Mouse (Mus musculus): Measurements from ENCODE around the gene Gm7137. TPM values are rescaled to one million over a fixed set of nuclear protein-coding genes. Genes with fewer than 3 reads are reported as not detected.

Gene Gm7137
- total RNA-seq (2023), result not detected

DNA sequence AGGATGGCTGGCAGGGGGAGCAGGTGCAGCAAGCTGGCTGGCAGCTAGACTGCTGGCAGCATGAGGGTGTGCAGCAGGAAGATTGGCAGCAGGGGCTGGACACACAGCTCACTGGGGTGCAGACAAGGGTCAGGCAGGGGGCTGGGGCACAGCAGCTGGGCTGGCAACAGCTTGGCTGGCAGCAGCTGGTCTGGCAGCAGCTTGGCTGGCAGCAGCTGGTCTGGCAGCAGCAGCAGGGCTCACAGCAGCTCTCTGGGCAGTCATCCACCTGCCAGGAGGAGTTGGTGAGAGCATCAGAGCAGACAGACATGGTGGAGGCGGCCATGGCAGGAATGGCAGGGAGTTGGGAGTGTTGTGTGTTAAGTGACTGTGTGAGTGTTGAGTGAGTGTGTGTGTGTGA lies at the start of gene Gm7137:
Gene Gm7137, minus strand, starts transcription at position 325 of the 400 bp plus-strand sequence.

DNA sequence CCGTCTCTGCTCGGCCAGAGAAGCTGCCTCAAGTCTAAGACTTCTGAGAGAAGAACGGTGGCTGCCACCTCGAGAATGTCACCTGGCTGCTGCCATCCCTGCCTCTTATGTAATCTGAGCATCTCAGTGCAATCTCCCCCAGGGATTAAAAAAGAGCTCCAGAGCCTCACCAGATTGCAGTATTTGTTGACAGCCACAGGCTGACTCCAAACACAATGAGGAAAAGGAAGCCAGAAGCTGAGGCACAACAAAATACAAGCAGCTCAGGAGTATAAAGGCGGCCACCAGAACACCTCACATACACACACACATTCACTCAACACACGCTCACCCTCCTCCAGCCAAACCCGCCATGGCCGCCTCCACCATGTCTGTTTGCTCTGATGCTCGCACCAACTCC lies 47.6 kb upstream of the Gm7137 start, which contains the start of gene Krtap10-10:
Gene Krtap10-10, plus strand, starts transcription at position 301 of the 400 bp plus-strand sequence.

DNA sequence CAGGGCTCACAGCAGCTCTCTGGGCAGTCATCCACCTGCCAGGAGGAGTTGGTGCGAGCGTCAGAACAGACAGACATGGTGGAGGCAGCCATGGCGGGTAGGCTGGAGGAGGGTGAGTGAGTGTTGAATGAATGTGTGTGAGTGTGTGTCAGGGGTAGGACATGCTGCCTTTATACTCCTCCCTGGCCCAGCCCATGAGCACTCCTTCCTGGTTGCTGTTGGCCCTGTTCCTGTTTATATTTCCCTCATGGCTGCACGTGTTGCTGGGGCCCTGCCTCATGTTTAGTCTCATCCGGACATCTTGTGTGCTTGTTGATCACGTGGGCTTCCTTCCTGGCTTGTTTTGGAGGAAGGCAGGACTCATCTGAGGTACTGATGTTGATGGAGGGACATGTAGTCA lies 39.0 kb upstream of the Gm7137 start, which contains the start of gene Krtap10-4:
Gene Krtap10-4, minus strand, starts transcription at position 145 of the 400 bp plus-strand sequence.

DNA sequence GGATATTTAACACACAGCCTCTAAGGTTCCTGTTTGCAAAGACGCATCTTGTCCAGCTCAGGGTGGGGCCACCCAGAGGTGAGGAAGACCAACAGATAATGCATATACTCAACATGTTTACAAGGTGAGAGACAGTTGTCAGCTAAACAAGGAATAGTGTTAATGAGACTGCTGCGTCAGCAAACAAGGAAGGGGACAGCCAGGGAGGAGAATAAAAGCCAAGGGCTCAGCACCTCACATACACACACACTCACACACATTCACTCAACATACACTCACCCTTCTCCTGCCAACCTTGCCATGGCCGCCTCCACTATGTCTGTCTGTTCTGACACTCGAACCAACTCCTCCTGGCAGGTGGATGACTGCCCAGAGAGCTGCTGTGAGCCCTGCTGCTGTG lies 26.4 kb upstream of the Gm7137 start, which contains the start of gene Gm2696:
Gene Gm2696, plus strand, starts transcription at position 301 of the 400 bp plus-strand sequence.

DNA sequence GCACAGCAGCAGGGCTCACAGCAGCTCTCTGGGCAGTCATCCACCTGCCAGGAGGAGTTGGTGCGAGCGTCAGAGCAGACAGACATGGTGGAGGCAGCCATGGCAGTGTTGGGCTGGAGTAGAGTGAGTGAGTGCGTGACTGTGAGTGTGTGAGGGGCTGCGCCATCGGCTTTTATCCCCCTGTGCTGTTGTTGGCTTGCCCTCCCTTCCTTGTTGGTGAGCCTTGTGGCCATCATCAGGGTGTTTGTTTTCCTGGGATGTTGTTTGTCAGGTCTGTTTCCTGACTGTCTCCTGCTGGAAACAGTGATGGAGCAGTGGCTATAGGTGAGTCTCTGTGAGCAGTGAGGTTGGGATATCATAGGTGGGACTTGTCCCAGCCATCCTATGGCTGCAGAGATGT lies 23.7 kb upstream of the Gm7137 start, which contains the start of gene Gm9507:
Gene Gm9507, minus strand, starts transcription at position 101 of the 400 bp plus-strand sequence.

DNA sequence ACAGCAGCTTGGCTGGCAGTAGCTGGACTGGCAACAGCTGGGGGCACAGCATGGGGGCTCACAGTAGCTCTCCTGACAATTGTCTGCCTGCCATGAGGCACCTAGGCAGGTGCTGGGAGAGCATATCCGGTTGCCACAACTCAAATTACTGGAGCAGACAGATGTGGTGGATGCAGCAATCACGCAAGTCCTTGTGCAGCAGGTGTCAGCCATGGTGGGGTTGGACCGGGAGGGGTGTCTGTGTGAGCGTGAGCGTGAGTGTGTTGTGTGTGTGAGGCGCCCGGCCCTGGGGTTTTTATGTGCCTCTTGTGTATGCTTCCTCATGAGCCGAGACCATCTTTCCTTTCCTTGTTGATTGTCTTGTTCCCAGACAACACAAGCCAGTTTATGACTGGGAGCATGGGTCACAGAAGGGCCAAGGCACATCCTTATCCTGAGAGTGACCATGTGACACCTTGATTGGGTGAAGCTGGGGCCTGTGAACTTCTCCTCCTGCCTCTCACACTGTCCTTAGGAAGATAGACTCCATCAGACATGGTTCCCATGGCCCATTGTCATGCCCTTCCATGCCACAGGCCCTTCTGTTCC lies 11.0 kb upstream of the Gm7137 start, which contains the start of gene Gm19668:
Gene Gm19668, minus strand, starts transcription at position 213 of the 588 bp plus-strand sequence.

DNA sequence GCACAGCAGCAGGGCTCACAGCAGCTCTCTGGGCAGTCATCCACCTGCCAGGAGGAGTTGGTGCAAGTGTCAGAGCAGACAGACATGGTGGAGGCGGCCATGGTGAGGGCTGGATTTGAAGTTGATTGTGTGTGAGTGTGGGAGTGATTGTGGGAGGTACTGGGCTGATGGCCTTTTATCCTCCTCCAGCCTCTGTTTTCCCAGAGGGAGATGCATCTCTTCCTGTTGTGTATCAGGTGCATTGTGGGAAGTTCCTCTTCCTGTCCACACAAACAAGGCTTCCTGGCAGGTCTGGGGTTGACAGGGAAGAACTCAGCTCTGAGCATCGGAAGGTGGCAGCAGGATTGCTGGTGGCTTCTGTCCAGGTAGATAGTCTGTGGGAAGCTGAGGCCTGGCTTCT lies 7.0 kb upstream of the Gm7137 start, which contains the start of gene Gm9639:
Gene Gm9639, minus strand, starts transcription at position 101 of the 400 bp plus-strand sequence.

DNA sequence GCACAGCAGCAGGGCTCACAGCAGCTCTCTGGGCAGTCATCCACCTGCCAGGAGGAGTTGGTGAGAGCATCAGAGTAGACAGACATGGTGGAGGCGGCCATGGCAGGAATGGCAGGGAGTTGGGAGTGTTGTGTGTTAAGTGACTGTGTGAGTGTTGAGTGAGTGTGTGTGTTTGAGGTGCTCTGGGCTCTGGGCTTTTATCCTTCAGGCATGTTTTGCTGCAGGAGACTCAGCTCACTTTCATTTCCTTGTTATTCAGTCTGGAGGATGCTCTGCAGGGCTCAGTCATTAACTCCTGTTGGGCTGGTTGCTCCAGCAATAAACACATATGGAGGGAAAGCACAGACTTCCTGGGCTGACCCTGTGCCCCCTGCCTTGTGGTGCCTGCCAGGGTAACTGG lies 5.6 kb downstream of the Gm7137 start, which contains the start of gene Gm3250:
Gene Gm3250, minus strand, starts transcription at position 101 of the 400 bp plus-strand sequence.

DNA sequence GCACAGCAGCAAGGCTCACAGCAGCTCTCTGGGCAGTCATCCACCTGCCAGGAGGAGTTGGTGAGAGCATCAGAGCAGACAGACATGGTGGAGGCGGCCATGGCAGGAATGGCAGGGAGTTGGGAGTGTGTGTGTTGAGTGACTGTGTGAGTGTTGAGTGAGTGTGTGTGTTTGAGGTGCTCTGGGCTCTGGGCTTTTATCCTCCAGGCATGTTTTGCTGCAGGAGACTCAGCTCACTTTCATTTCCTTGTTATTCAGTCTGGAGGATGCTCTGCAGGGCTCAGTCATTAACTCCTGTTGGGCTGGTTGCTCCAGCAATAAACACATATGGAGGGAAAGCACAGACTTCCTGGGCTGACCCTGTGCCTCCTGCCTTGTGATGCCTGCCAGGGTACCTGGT lies 11.2 kb downstream of the Gm7137 start, which contains the start of gene Gm7138:
Gene Gm7138, minus strand, starts transcription at position 101 of the 400 bp plus-strand sequence.

DNA sequence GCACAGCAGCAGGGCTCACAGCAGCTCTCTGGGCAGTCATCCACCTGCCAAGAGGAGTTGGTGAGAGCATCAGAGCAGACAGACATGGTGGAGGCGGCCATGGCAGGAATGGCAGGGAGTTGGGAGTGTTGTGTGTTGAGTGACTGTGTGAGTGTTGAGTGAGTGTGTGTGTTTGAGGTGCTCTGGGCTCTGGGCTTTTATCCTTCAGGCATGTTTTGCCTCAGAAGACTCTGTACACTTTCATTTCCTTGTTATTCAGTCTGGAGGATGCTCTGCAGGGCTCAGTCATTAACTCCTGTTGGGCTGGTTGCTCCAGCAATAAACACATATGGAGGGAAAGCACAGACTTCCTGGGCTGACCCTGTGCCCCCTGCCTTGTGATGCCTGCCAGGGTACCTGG lies 16.8 kb downstream of the Gm7137 start, which contains the start of gene Gm3238:
Gene Gm3238, minus strand, starts transcription at position 101 of the 400 bp plus-strand sequence.

DNA sequence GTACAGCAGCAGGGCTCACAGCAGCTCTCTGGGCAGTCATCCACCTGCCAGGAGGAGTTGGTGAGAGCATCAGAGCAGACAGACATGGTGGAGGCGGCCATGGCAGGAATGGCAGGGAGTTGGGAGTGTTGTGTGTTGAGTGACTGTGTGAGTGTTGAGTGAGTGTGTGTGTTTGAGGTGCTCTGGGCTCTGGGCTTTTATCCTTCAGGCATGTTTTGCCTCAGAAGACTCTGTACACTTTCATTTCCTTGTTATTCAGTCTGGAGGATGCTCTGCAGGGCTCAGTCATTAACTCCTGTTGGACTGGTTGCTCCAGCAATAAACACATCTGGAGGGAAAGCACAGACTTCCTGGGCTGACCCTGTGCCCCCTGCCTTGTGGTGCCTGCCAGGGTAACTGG lies 28.4 kb downstream of the Gm7137 start, which contains the start of gene Gm3233:
Gene Gm3233, minus strand, starts transcription at position 101 of the 400 bp plus-strand sequence.

DNA sequence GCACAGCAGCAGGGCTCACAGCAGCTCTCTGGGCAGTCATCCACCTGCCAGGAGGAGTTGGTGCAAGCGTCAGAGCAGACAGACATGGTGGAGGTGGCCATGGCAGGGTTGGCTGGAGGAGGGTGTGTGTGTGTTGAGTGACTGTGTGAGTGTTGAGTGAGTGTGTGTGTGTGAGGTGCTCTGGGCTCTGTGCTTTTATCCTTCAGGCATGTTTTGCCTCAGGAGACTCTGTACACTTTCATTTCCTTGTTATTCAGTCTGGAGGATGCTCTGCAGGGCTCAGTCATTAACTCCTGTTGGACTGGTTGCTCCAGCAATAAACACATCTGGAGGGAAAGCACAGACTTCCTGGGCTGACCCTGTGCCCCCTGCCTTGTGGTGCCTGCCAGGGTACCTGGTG lies 36.7 kb downstream of the Gm7137 start, which contains the start of gene Gm9736:
Gene Gm9736, minus strand, starts transcription at position 101 of the 400 bp plus-strand sequence.

DNA sequence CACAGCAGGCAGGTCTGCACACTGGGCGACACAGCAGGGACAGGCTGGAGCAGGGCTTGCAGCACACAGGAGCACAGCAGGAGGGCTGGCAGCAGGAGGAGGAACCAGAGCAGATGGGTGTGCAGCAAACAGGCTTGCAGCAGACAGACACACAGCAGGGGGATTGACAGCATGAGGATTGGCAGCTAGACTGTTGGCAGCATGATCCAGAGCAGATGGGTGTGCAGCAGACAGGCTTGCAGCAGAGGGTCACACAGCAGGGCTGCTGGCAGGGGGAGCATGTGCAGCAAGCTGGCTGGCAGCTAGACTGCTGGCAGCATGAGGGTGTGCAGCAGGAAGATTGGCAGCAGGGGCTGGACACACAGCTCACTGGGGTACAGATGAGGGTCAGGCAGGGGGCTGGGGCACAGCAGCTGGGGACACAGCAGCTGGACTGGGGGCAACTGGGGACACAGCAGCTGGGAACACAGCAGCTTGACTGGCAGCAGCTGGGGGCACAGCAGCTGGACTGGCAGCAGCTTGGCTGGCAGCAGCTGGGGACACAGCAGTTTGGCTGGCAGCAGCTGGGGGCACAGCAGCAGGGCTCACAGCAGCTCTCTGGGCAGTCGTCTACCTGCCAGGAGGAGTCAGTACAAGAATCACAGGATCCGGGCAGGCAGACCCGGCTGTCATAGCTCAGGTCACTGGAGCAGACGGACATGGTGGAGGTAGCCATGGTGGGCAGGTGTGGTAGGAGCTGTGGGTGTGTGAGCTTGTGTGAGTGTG lies 45.9 kb downstream of the Gm7137 start, which contains the start of gene Gm18596:
Gene Gm18596, minus strand, starts transcription at position 715 of the 765 bp plus-strand sequence.

Other genes with a start within 250 kb of the Gm7137 start
- 89.3 TPM for gene Pttg1ip, start 206.5 kb downstream of the Gm7137 start, total RNA-seq (2023)
- 49.8 TPM for gene Sumo3, start 182.1 kb downstream of the Gm7137 start, total RNA-seq (2023)
- 2.4 TPM for gene Gm49325, start 182.0 kb downstream of the Gm7137 start, total RNA-seq (2023)
- 41.4 TPM for gene Ube2g2, start 165.9 kb downstream of the Gm7137 start, total RNA-seq (2023)
- gene Tspear, start 101.6 kb downstream of the Gm7137 start, total RNA-seq (2023), result 1.2 TPM
- gene Gm19402, start 97.4 kb downstream of the Gm7137 start, total RNA-seq (2023), result not detected
- gene Gm9508, start 91.0 kb downstream of the Gm7137 start, total RNA-seq (2023), result not detected
- gene Gm10272, start 81.6 kb downstream of the Gm7137 start, total RNA-seq (2023), result not detected
- gene Gm10024, start 76.7 kb downstream of the Gm7137 start, total RNA-seq (2023), result not detected
- not detected for gene Gm10142, start 72.4 kb downstream of the Gm7137 start, total RNA-seq (2023)
- not detected for gene Krtap12-1, start 67.6 kb downstream of the Gm7137 start, total RNA-seq (2023)
- gene Gm10100, start 61.7 kb downstream of the Gm7137 start, total RNA-seq (2023), result not detected
- gene Gm18596, start 45.6 kb downstream of the Gm7137 start, total RNA-seq (2023), result not detected
- not detected for gene Gm9736, start 36.8 kb downstream of the Gm7137 start, total RNA-seq (2023)
- gene Gm3233, start 28.5 kb downstream of the Gm7137 start, total RNA-seq (2023), result not detected
- gene Gm3238, start 16.9 kb downstream of the Gm7137 start, total RNA-seq (2023), result not detected
- not detected for gene Gm7138, start 11.3 kb downstream of the Gm7137 start, total RNA-seq (2023)
- gene Gm3250, start 5.7 kb downstream of the Gm7137 start, total RNA-seq (2023), result not detected
- not detected for gene Gm9639, start 6.9 kb upstream of the Gm7137 start, total RNA-seq (2023)
- not detected for gene Gm19668, start 10.9 kb upstream of the Gm7137 start, total RNA-seq (2023)
- gene Gm9507, start 23.6 kb upstream of the Gm7137 start, total RNA-seq (2023), result not detected
- not detected for gene Gm2696, start 26.5 kb upstream of the Gm7137 start, total RNA-seq (2023)
- not detected for gene Krtap10-4, start 38.9 kb upstream of the Gm7137 start, total RNA-seq (2023)
- gene Krtap10-10, start 47.7 kb upstream of the Gm7137 start, total RNA-seq (2023), result not detected
- gene Gm36176, start 58.6 kb upstream of the Gm7137 start, total RNA-seq (2023), result not detected
- gene Gm10318, start 64.7 kb upstream of the Gm7137 start, total RNA-seq (2023), result not detected
- not detected for gene Gm3285, start 73.8 kb upstream of the Gm7137 start, total RNA-seq (2023)
- not detected for gene Lrrc3, start 114.3 kb upstream of the Gm7137 start, total RNA-seq (2023)
- 2.8 TPM for gene Trpm2, start 182.4 kb upstream of the Gm7137 start, total RNA-seq (2023)
- 10.4 TPM for gene 1810043G02Rik, start 190.3 kb upstream of the Gm7137 start, total RNA-seq (2023)
- gene Pfkl, start 221.9 kb upstream of the Gm7137 start, total RNA-seq (2023), result 64.9 TPM

Data from CD8-positive naive resting alpha-beta T cell, adult 57 days (primary cell).